Mouse (Mus musculus) liver, postnatal 0 days (tissue): ENCODE measurements around the gene Lrrc75a. TPM values are rescaled to one million over a fixed set of nuclear protein-coding genes. Genes with fewer than 3 reads are reported as not detected.
A peak's percentile ranks its signal among the peaks of the same experiment; 100 is the strongest.

Experiments
- ATAC-seq: fragments of 200-750 bp; cut with Nextera tagmentation; 2 replicates; pipeline ENCODE4 v1.8.0; 2017; ENCODE audit warnings: mild to moderate bottlenecking, moderate library complexity
- DNase-seq: peaks from one replicate; pipeline ENCODE4 v3.0.0-alpha.2; 2016
- H3K27ac ChIP-seq: fragments of 300-500 bp; sonication (generic); 2 replicates; pipeline ENCODE4 v1.5.1; 2014; ENCODE audit warnings: antibody characterized with exemption, moderate library complexity, mild to moderate bottlenecking, low read depth
- H3K27me3 ChIP-seq: fragments of 300-500 bp; sonication (generic); 2 replicates; pipeline ENCODE4 v1.6.1; 2014; ENCODE audit warnings: low read length, control low read depth, mixed read lengths; ENCODE audit not compliant: insufficient read depth
- H3K36me3 ChIP-seq: fragments of 300-500 bp; sonication (generic); replicated peaks from 2 replicates; pipeline ENCODE4 v1.6.1; 2014; ENCODE audit warnings: mild to moderate bottlenecking, control low read depth, low read length, moderate library complexity, mixed read lengths; ENCODE audit not compliant: insufficient read depth
- H3K4me1 ChIP-seq: fragments of 300-500 bp; sonication (generic); 2 replicates; pipeline ENCODE4 v1.6.1; 2014; ENCODE audit warnings: antibody characterized with exemption, mild to moderate bottlenecking, control low read depth; ENCODE audit not compliant: insufficient read depth
- H3K4me2 ChIP-seq: fragments of 300-500 bp; sonication (generic); 2 replicates; pipeline ENCODE4 v1.6.1; 2014; ENCODE audit warnings: low read depth, mild to moderate bottlenecking, low read length, moderate library complexity, mixed read lengths
- H3K4me3 ChIP-seq: fragments of 300-500 bp; sonication (generic); 2 replicates; pipeline ENCODE4 v1.5.1; 2014; ENCODE audit warnings: low read depth, low read length
- H3K9ac ChIP-seq: fragments of 300-500 bp; sonication (generic); replicated peaks from 2 replicates; pipeline ENCODE4 v1.6.1; 2014; ENCODE audit warnings: mild to moderate bottlenecking, moderate library complexity
- H3K9me3 ChIP-seq: fragments of 300-500 bp; sonication (generic); 2 replicates; pipeline ENCODE4 v1.6.1; 2016; ENCODE audit warnings: mild to moderate bottlenecking, control low read depth, low read length, mixed read lengths
- CTCF ChIP-seq: sonication (generic); IDR thresholded peaks from 2 replicates; pipeline ENCODE4 v1.5.1; 2016; ENCODE audit warnings: antibody characterized with exemption, low read depth
- EP300 ChIP-seq: IDR thresholded peaks from 2 replicates; pipeline ENCODE4 v1.6.1; 2016; ENCODE audit warnings: antibody characterized with exemption, low read depth, mild to moderate bottlenecking
- WGBS: fragments of 180-500 bp; shearing (Covaris S2); extraction: QIAGEN DNeasy Blood & Tissue Kit; methylation state at CpG from one replicate; pipeline ENCODE4 v1.1.7; 2014; ENCODE audit not compliant: insufficient replicate concordance; 5-methylcytosine and 5-hydroxymethylcytosine counted together
- polyA plus RNA-seq: library from polyadenylated mRNA; unstranded; fragments of >200 nt; fragmentation: Nextera tagmentation; extraction: Ambion mirVana; gene quantifications from 2 replicates; pipeline ENCODE4 v1.2.1, GENCODE M21; 2015

Gene Lrrc75a
- polyA plus RNA-seq, 1 experiment from 2014 or later: 1.1 TPM

- Histone ChIP-seq H3K36me3 (no peaks in the 10 kb centered on the region), H3K27ac (no peak overlapping the region), H3K4me3 (no peak overlapping the region), H3K4me1 (peaks cover 13% of the 10 kb centered on the region), H3K9ac (no peak overlapping the region), H3K9me3 (no peaks in the 10 kb centered on the region), H3K4me2 (no peak overlapping the region), H3K27me3 (no peaks in the 10 kb centered on the region)
- TF ChIP-seq EP300 (no peak), CTCF (no peak)
- WGBS: 57% methylated on average over 3 of the region's 3 CpGs
- DNase-seq: no peak
- no peak for ATAC-seq
These were observed 11.5 kb downstream of the Lrrc75a start for GRCm38 (mm10) chr11:62636840-62637221.

- TF ChIP-seq CTCF (no peak), EP300 (no peak)
- H3K4me3 ChIP-seq: no peak overlapping the region
- no peaks in the 10 kb centered on the region for H3K36me3 ChIP-seq
- H3K9ac ChIP-seq: no peak overlapping the region
- ATAC-seq (no peak), DNase-seq (no peak)
- H3K27ac ChIP-seq: peak overlapping the region; percentile 18; the same call in 1 of the 2 replicates
- peaks cover 13% of the 10 kb centered on the region for H3K4me1 ChIP-seq
- H3K4me2 ChIP-seq: 0 out of 2 replicates have a peak overlapping the region, but pooled peaks have one; percentile 13
- H3K27me3 ChIP-seq: no peaks in the 10 kb centered on the region
- 56% methylated on average over 11 of the region's 11 CpGs for WGBS
- no peaks in the 10 kb centered on the region for H3K9me3 ChIP-seq
These were observed 12.1 kb downstream of the Lrrc75a start for GRCm38 (mm10) chr11:62636105-62636839.

GRCm38 (mm10) chr11:62635406-62635805 is 12.9 kb downstream of the Lrrc75a start:
- 65% methylated on average over 3 of the region's 3 CpGs for WGBS
- Histone ChIP-seq H3K9ac (no peak overlapping the region), H3K9me3 (no peaks in the 10 kb centered on the region), H3K27me3 (no peaks in the 10 kb centered on the region), H3K27ac (no peak overlapping the region), H3K4me1 (peaks cover 16% of the 10 kb centered on the region), H3K36me3 (no peaks in the 10 kb centered on the region), H3K4me2 (no peak overlapping the region), H3K4me3 (no peak overlapping the region)
- TF ChIP-seq CTCF (no peak), EP300 (no peak)
- DNase-seq: no peak
- ATAC-seq: no peak

- Histone ChIP-seq H3K27ac (no peak overlapping the region), H3K9me3 (no peaks in the 10 kb centered on the region), H3K4me1 (peaks cover 21% of the 10 kb centered on the region), H3K4me2 (no peak overlapping the region), H3K27me3 (no peaks in the 10 kb centered on the region), H3K4me3 (no peak overlapping the region), H3K36me3 (no peaks in the 10 kb centered on the region), H3K9ac (no peak overlapping the region)
- TF ChIP-seq CTCF (no peak), EP300 (no peak)
- ATAC-seq (no peak), DNase-seq (no peak)
- WGBS: 65% methylated on average over 4 of the region's 4 CpGs
These were observed 17.2 kb downstream of the Lrrc75a start for GRCm38 (mm10) chr11:62631138-62631537.

GRCm38 (mm10) chr11:62630225-62630821 is 18.0 kb downstream of the Lrrc75a start:
- Histone ChIP-seq H3K4me1 (peaks cover 28% of the 10 kb centered on the region), H3K4me3 (no peak overlapping the region), H3K27me3 (no peaks in the 10 kb centered on the region), H3K9me3 (no peaks in the 10 kb centered on the region), H3K36me3 (no peaks in the 10 kb centered on the region), H3K4me2 (no peak overlapping the region; the same call in 1 of the 2 replicates), H3K9ac (no peak overlapping the region), H3K27ac (no peak overlapping the region)
- WGBS: 14% methylated on average over 11 of the region's 11 CpGs
- TF ChIP-seq EP300 (no peak), CTCF (no peak)
- ATAC-seq (no peak), DNase-seq (no peak)

GRCm38 (mm10) chr11:62629352-62630224 is 18.7 kb downstream of the Lrrc75a start:
- Histone ChIP-seq H3K27ac (no peak overlapping the region), H3K4me1 (peaks cover 33% of the 10 kb centered on the region), H3K36me3 (no peaks in the 10 kb centered on the region), H3K4me3 (no peak overlapping the region), H3K4me2 (peak overlapping the region; percentile 54; the same call in 1 of the 2 replicates), H3K27me3 (no peaks in the 10 kb centered on the region), H3K9ac (no peak overlapping the region), H3K9me3 (no peaks in the 10 kb centered on the region)
- WGBS: 11% methylated on average over 9 of the region's 9 CpGs
- ATAC-seq: no peak
- TF ChIP-seq CTCF (peak; percentile 32), EP300 (no peak)
- peak; percentile 57 for DNase-seq
